In genomic region chr6:114398626-114399025, GRCm38 (mm10) we compare ENCODE assay signal across 9 mouse cellular contexts. TPM values are rescaled to one million over a fixed set of nuclear protein-coding genes. Genes with fewer than 3 reads are reported as not detected.
DNase-seq lines count a peak whose midpoint lies in the region; ATAC-seq and TF ChIP-seq lines count a peak whose summit lies in the region.
"Had no signal": no experiment of that assay in that cellular context is flagged by ENCODE, and none has a peak within 500 bp of the region (broad histone marks: within the 10 kb centered on the region; RNA-seq: fewer than 3 reads in every experiment).

No protein-coding gene starts in this region.

- intact Hi-C loops in heart, adult 2 months (cut with DNase I) = no loop called here
- intact Hi-C loops in heart, postnatal 25 days (cut with DNase I) = no loop called here

- H3K79me2 ChIP-seq in heart, adult 2 months (replicated peaks; ENCODE audit: control insufficient read depth, insufficient read depth, low read length) = no peaks in the 10 kb centered on the region

- peaks cover 11% of the 10 kb centered on the region; the same call in 1 of the 2 replicates for H3K27me3 ChIP-seq in heart, adult 2 months (ENCODE audit: control insufficient read depth, insufficient read depth, low read length)
- peaks cover 26% of the 10 kb centered on the region for H3K27me3 ChIP-seq in forebrain, embryonic 15.5 days
- H3K27me3 ChIP-seq in intestine, postnatal 0 days (replicated peaks; ENCODE audit: control insufficient read depth, insufficient read depth, low read length) = peaks cover 21% of the 10 kb centered on the region; the same call in 1 of the 2 replicates
- H3K27me3 ChIP-seq in limb, embryonic 15.5 days = peaks cover 59% of the 10 kb centered on the region

- no peak for TF ChIP-seq EP300 in heart, adult 2 months (IDR thresholded peaks at IDR 0.05; ENCODE audit: insufficient read depth, low read depth, low read length)

- peak; percentile 48 for TF ChIP-seq CTCF in heart, adult 2 months (IDR thresholded peaks at IDR 0.05)
- TF ChIP-seq CTCF in intestine, postnatal 0 days (IDR thresholded peaks at IDR 0.05; ENCODE audit: low read depth) = peak; percentile 67

- H3K9me3 ChIP-seq in forebrain, embryonic 15.5 days = no peaks in the 10 kb centered on the region
- H3K9me3 ChIP-seq in intestine, postnatal 0 days (ENCODE audit: control insufficient read depth) = no peaks in the 10 kb centered on the region
- H3K9me3 ChIP-seq in limb, embryonic 15.5 days = no peaks in the 10 kb centered on the region

- no peak overlapping the region for H3K9ac ChIP-seq in heart, adult 2 months (ENCODE audit: low read depth, low read length)
- H3K9ac ChIP-seq in forebrain, embryonic 15.5 days (replicated peaks) = no peak overlapping the region
- no peak overlapping the region for H3K9ac ChIP-seq in intestine, postnatal 0 days (ENCODE audit: low read depth, low read length)
- no peak overlapping the region for H3K9ac ChIP-seq in limb, embryonic 15.5 days

- ATAC-seq in forebrain, embryonic 15.5 days (replicated peaks) = 0 out of 2 replicates have a peak, but pooled peaks have one; percentile 35
- ATAC-seq in intestine, postnatal 0 days = no peak
- ATAC-seq in limb, embryonic 15.5 days (ENCODE audit: insufficient number of reproducible peaks, low FRiP score, low TSS enrichment, low read depth) = no peak

- no peak overlapping the region for H3K27ac ChIP-seq in heart, adult 2 months
- H3K27ac ChIP-seq in forebrain, embryonic 15.5 days (replicated peaks) = no peak overlapping the region
- no peak overlapping the region for H3K27ac ChIP-seq in intestine, postnatal 0 days (ENCODE audit: low read depth, low read length)
- H3K27ac ChIP-seq in limb, embryonic 15.5 days = no peak overlapping the region
- H3K27ac ChIP-seq: macrophage had no signal

- 6% methylated on average over 9 of the region's 9 CpGs for WGBS in heart, adult 2 months
- WGBS in forebrain, embryonic 15.5 days = 6% methylated on average over 9 of the region's 9 CpGs
- WGBS in intestine, postnatal 0 days = 8% methylated on average over 9 of the region's 9 CpGs
- 3% methylated on average over 9 of the region's 9 CpGs for WGBS in limb, embryonic 15.5 days

- no peaks in the 10 kb centered on the region for H3K36me3 ChIP-seq in heart, adult 2 months (ENCODE audit: control insufficient read depth, insufficient read depth, low read length)
- no peaks in the 10 kb centered on the region for H3K36me3 ChIP-seq in forebrain, embryonic 15.5 days
- no peaks in the 10 kb centered on the region for H3K36me3 ChIP-seq in intestine, postnatal 0 days (ENCODE audit: control insufficient read depth, insufficient read depth)
- H3K36me3 ChIP-seq in limb, embryonic 15.5 days = no peaks in the 10 kb centered on the region

- no peak overlapping the region for H3K4me3 ChIP-seq in heart, adult 2 months
- H3K4me3 ChIP-seq in forebrain, embryonic 15.5 days = peak overlapping the region; percentile 49
- peak overlapping the region; percentile 48 for H3K4me3 ChIP-seq in intestine, postnatal 0 days (ENCODE audit: low read depth, low read length)
- H3K4me3 ChIP-seq in limb, embryonic 15.5 days = peak overlapping the region; percentile 47; the same call in 1 of the 2 replicates

- peak overlapping the region; percentile 96 for H3K4me2 ChIP-seq in forebrain, embryonic 15.5 days (replicated peaks)
- H3K4me2 ChIP-seq in intestine, postnatal 0 days (replicated peaks; ENCODE audit: low read depth) = peak overlapping the region; percentile 91
- peak overlapping the region; percentile 94; the same call in 1 of the 2 replicates for H3K4me2 ChIP-seq in limb, embryonic 15.5 days

- TF ChIP-seq POLR2A in heart, adult 2 months (IDR thresholded peaks at IDR 0.05; ENCODE audit: insufficient read depth, low read depth, low read length) = no peak

- no peaks in the 10 kb centered on the region for H3K4me1 ChIP-seq in heart, adult 2 months (ENCODE audit: control insufficient read depth, insufficient read depth, low read length)
- peaks cover 16% of the 10 kb centered on the region for H3K4me1 ChIP-seq in forebrain, embryonic 15.5 days
- H3K4me1 ChIP-seq in intestine, postnatal 0 days (replicated peaks; ENCODE audit: control insufficient read depth, insufficient read depth, low read length) = no peaks in the 10 kb centered on the region; the same call in 1 of the 2 replicates
- H3K4me1 ChIP-seq in limb, embryonic 15.5 days = peaks cover 14% of the 10 kb centered on the region

- peak in 1 of 2 experiments; percentile 47 for DNase-seq in heart, adult 2 months
- DNase-seq in heart, postnatal 25 days (ENCODE audit: low spot score) = no peak
- DNase-seq in adrenal gland, postnatal 36 days = peak; percentile 25 to 48
- DNase-seq in right cerebral cortex, postnatal 36 days (ENCODE audit: low spot score in 2 of 2) = peak; percentile 55 to 67
- DNase-seq in cerebellum, adult 11 months = no peak

RNA-seq across cellular contexts. Expression of gene Hrh1, which starts 0.9 kb away (rescaled TPM):
- total RNA-seq in heart, adult 2 months (2021) = under 1 TPM; 0.36 to 0.47 TPM
- polyA plus RNA-seq in heart, adult 2 months (2012; rRNA removed) = 0.20 and 0.41 TPM in 2 replicates
- under 1 TPM; 0.29 to 0.42 TPM for total RNA-seq in heart, postnatal 25 days (2021)
- 1 to 10 TPM in 1 of 2 experiments, under 1 TPM in 1; 0.56 to 1.9 TPM for total RNA-seq in adrenal gland, postnatal 36 days (2021)
- 0.65 and 0.73 TPM in 2 replicates for polyA plus RNA-seq in forebrain, embryonic 15.5 days (2015; fragmentation: Nextera tagmentation; extraction: Ambion mirVana)
- 0.46 TPM in 2 replicates for polyA plus RNA-seq in intestine, postnatal 0 days (2015; fragmentation: Nextera tagmentation; extraction: Ambion mirVana)
- 0.13 and 0.15 TPM in 2 replicates for polyA plus RNA-seq in limb, embryonic 15.5 days (2015; fragmentation: Nextera tagmentation; extraction: Ambion mirVana)

Comparison
In these comparisons a context has a peak if more than half of its experiments do, and no peak if none do; other contexts are left out.
1. DNase-seq: peak in adrenal gland, postnatal 36 days (2 of 2) and right cerebral cortex, postnatal 36 days (2 of 2); none in heart, postnatal 25 days (single experiment) and cerebellum, adult 11 months (single experiment).
2. Peak in every context shown above with its lines, with median percentiles within 50 percentile points of each other: H3K4me2 ChIP-seq.